Mouse (Mus musculus) gonadal fat pad, adult 2 months (tissue): ENCODE data around the gene Gstp1. TPM values are rescaled to one million over a fixed set of nuclear protein-coding genes. Genes with fewer than 3 reads are reported as not detected.

Experiments
- DNase-seq: peaks from one replicate; pipeline ENCODE4 v3.0.0-alpha.2; 2012; ENCODE audit warnings: low read depth
- polyA plus RNA-seq: library from polyadenylated mRNA; depleted of rRNA; stranded (reverse); fragments of >200 nt; gene quantifications from 2 replicates; pipeline ENCODE4 v1.2.3, GENCODE M21; 2012; rRNA removed

Gstp1 gene
- polyA plus RNA-seq, 1 experiment = 787 TPM

- DNase-seq = no peak
Measured at GRCm38 (mm10) chr19:4000949-4001525, 36.7 kb downstream of the Gstp1 start.

GRCm38 (mm10) chr19:4000119-4000900 lies 37.5 kb downstream of the Gstp1 start, which contains the start of the genes Nudt8 and Gm49405:
Gene Nudt8, plus strand, starts transcription at chr19:4000580.
Gene Gm49405, plus strand, starts transcription at chr19:4000626.
- peak; percentile 75 for DNase-seq

- DNase-seq = no peak
Measured at GRCm38 (mm10) chr19:3999121-3999730, 38.6 kb downstream of the Gstp1 start.

DNA sequence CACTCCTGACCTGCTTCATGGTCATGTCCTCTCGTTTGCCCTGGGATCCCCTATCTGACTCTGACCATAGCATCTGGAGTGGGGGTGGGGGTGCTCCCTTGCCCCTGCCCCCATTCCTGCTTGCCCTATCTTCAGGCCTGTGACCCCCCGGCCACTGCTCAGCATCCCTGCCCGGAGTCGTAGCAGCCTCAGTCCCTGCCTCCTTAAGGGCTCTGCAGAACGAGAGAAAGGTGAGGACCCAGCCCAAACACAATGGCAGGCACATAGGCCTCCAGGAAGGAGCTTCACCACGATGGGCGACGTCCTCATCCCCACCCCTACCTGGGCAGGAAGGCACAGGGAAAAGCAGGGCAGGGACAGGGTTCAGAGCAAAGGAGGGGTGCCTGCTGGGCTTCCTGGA lies 39.5 kb downstream of the Gstp1 start:
- DNase-seq = no peak

GRCm38 (mm10) chr19:3997231-3997630 lies 40.6 kb downstream of the Gstp1 start:
- no peak for DNase-seq

DNA sequence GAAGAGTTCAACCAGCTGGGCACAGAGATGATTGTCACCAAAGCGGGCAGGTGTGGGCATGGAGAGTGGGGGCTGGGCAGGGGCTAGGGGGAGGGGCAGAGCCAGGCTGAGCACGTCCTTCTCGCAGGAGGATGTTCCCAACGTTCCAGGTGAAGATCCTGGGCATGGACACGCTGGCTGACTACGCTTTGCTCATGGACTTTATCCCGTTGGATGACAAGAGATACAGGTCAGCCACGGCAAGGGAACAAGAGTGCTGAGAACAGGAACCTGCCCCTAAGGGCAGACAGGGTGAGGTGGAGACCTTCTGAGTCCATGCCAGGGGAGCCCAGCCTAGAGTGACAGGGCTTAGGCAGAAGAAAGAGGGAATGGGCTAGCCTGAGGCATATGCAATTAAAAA lies 41.0 kb downstream of the Gstp1 start:
- DNase-seq = no peak

DNA sequence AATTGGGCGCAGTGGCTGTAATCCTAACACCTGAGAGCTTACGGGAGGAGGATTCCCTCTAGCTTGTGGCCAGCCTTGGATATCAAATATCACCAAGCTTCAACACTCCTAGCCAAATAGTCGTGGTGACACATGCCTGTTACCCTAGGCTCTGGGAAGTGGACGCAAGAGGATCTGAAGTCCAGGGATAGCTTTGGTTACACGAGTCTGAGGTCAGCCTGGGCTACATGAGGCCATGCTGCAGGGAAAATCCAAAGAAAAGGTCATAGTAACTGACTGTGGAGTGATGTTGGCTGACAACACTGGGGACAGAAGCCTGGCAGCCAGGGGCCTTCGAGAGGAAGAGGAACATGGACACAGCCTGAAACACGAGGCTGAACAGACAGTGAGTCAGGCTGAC lies 41.7 kb downstream of the Gstp1 start:
- no peak for DNase-seq

GRCm38 (mm10) chr19:3995505-3995904 lies 42.3 kb downstream of the Gstp1 start:
- no peak for DNase-seq

- DNase-seq = no peak
Measured at GRCm38 (mm10) chr19:3994932-3995331, 42.9 kb downstream of the Gstp1 start.

GRCm38 (mm10) chr19:3992416-3992815 lies 45.4 kb downstream of the Gstp1 start, which contains the start of gene Tbx10:
Gene Tbx10, plus strand, starts transcription at chr19:3992752.
- DNase-seq = no peak

DNA sequence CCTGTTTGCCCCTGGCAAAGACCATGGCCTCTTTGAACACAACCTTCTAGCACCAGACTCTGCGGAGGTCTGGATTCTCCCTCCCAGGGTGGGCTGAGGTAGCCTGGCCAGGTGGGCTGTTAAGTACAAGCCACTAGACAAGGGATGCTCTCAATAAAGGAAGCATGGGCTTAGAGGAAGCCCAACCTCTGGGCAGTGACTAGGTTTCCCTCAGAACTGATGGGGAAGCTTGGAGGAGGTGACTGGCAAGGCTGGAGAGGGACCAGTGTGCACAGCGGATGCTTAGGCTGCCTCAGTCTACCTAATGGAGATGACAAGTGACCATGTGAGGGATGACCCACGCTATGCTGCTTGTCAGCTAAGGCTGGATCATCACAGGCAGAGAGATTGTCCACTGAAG lies 45.8 kb downstream of the Gstp1 start:
- DNase-seq = no peak

DNA sequence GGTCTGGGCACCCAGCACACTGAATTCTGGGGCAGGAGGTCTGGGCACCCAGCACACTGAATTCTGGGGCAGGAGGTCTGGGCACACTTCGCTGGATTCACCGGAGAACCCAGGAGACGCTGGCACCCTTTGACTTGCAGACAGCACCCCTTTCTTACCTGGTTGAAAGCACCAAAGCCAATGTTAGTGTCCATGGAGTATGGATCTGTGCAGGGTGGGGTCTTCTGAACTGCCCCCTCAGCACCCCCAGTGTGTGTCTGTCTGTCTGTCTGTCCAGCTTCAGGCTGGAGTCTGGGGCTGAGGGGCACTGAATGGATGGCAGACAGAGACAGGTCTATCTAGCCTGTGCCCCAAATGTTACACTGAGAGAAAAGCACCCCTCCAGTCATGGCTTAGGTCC lies 46.2 kb downstream of the Gstp1 start:
- DNase-seq = no peak

- DNase-seq = no peak
Measured at GRCm38 (mm10) chr19:3990804-3991203, 47.0 kb downstream of the Gstp1 start.

GRCm38 (mm10) chr19:3988750-3989149 lies 49.0 kb downstream of the Gstp1 start:
- no peak for DNase-seq

- no peak for DNase-seq
Measured at GRCm38 (mm10) chr19:3988066-3988465, 49.7 kb downstream of the Gstp1 start.

DNA sequence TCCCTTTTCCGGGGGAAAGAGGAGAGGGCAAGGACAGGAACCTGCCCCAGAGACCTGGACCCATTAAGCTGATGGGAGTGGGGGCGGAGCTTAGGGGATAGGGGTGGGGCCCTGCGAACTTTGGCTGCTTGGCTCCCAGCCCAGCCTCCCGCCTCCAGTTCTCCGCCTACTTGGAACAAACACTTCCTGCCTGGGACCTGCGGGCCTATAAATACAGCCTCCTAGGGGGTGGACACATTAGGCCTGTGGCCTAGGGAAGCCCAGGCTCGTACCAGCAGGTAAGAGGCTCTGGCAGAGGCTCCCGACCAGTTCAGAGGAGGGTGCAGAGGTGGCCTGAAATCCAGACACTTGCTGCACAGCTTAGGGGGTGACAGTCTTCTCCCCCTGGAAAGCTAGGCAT lies 51.5 kb downstream of the Gstp1 start, which contains the start of gene Acy3:
Acy3 (plus strand) TSS at position 237 of the 400 bp plus-strand sequence.
- no peak for DNase-seq

Other genes starting within 250 kb of the Gstp1 start
- gene Chka, start 186.2 kb downstream of the Gstp1 start, polyA plus RNA-seq = 53.3 and 55.9 TPM in 2 replicates
- 61.0 and 75.4 TPM in 2 replicates for gene Tcirg1, start 130.9 kb downstream of the Gstp1 start, polyA plus RNA-seq
- gene Ndufs8, start 125.2 kb downstream of the Gstp1 start, polyA plus RNA-seq = 225 and 260 TPM in 2 replicates
- gene Aldh3b1, start 108.2 kb downstream of the Gstp1 start, polyA plus RNA-seq = 9.2 and 12.7 TPM in 2 replicates
- gene Unc93b1, start 102.8 kb downstream of the Gstp1 start, polyA plus RNA-seq = 93.7 TPM in 2 replicates
- 0.51 and 0.86 TPM in 2 replicates for gene Aldh3b3, start 79.3 kb downstream of the Gstp1 start, polyA plus RNA-seq
- gene Aldh3b2, start 65.7 kb downstream of the Gstp1 start, polyA plus RNA-seq = 20.1 and 30.9 TPM in 2 replicates
- gene Acy3, start 51.4 kb downstream of the Gstp1 start, polyA plus RNA-seq = 45.4 and 50.9 TPM in 2 replicates
- not detected in 2 replicates for gene Tbx10, start 45.2 kb downstream of the Gstp1 start, polyA plus RNA-seq
- gene Nudt8, start 37.4 kb downstream of the Gstp1 start, polyA plus RNA-seq = 10.2 and 19.7 TPM in 2 replicates
- 1.3 and 1.4 TPM in 2 replicates for gene Gm49405, start 37.4 kb downstream of the Gstp1 start, polyA plus RNA-seq
- 5.5 and 6.1 TPM in 2 replicates for gene Doc2g, start 34.7 kb downstream of the Gstp1 start, polyA plus RNA-seq
- gene Ndufv1, start 25.2 kb downstream of the Gstp1 start, polyA plus RNA-seq = 152 and 165 TPM in 2 replicates
- 14.7 and 39.9 TPM in 2 replicates for gene Gstp2, start 8.0 kb upstream of the Gstp1 start, polyA plus RNA-seq
- gene Gstp3, start 21.6 kb upstream of the Gstp1 start, polyA plus RNA-seq = 0.93 and 3.0 TPM in 2 replicates
- gene Cabp2, start 43.6 kb upstream of the Gstp1 start, polyA plus RNA-seq = not detected in 2 replicates
- 162 and 208 TPM in 2 replicates for gene Cdk2ap2, start 59.2 kb upstream of the Gstp1 start, polyA plus RNA-seq
- 68.4 and 81.9 TPM in 2 replicates for gene Pitpnm1, start 62.0 kb upstream of the Gstp1 start, polyA plus RNA-seq
- gene Aip, start 87.9 kb upstream of the Gstp1 start, polyA plus RNA-seq = 99.1 and 121 TPM in 2 replicates
- gene Gpr152, start 101.8 kb upstream of the Gstp1 start, polyA plus RNA-seq = 0.20 and 0.39 TPM in 2 replicates
- gene Cabp4, start 106.0 kb upstream of the Gstp1 start, polyA plus RNA-seq = 0.15 and 0.28 TPM in 2 replicates
- 251 and 287 TPM in 2 replicates for gene Coro1b, start 110.6 kb upstream of the Gstp1 start, polyA plus RNA-seq
- gene Ptprcap, start 115.6 kb upstream of the Gstp1 start, polyA plus RNA-seq = 5.8 and 5.9 TPM in 2 replicates
- gene Rps6kb2, start 125.4 kb upstream of the Gstp1 start, polyA plus RNA-seq = 31.1 and 32.0 TPM in 2 replicates
- 8.4 and 10.0 TPM in 2 replicates for gene Carns1, start 137.5 kb upstream of the Gstp1 start, polyA plus RNA-seq
- gene Tbc1d10c, start 153.3 kb upstream of the Gstp1 start, polyA plus RNA-seq = 3.6 and 4.5 TPM in 2 replicates
- gene Ppp1ca, start 154.1 kb upstream of the Gstp1 start, polyA plus RNA-seq = 570 and 585 TPM in 2 replicates
- gene Rad9a, start 163.7 kb upstream of the Gstp1 start, polyA plus RNA-seq = 27.3 and 31.9 TPM in 2 replicates
- 6.6 and 7.9 TPM in 2 replicates for gene Clcf1, start 176.3 kb upstream of the Gstp1 start, polyA plus RNA-seq
- gene AC109138.7, start 176.4 kb upstream of the Gstp1 start, polyA plus RNA-seq = 1.2 TPM in 1 of 2 replicates, not detected in the other
- gene Pold4, start 193.9 kb upstream of the Gstp1 start, polyA plus RNA-seq = 111 and 164 TPM in 2 replicates
- 87.3 and 91.4 TPM in 2 replicates for gene Ssh3, start 231.2 kb upstream of the Gstp1 start, polyA plus RNA-seq
- gene Ankrd13d, start 245.2 kb upstream of the Gstp1 start, polyA plus RNA-seq = 12.6 and 13.7 TPM in 2 replicates